Mouse (Mus musculus) small intestine, adult 2 months (tissue): Measurements from ENCODE around the gene Olfr304.

Experiments used
- CTCF ChIP-seq: fragments of 200-500 bp; IDR thresholded peaks from 2 replicates; pipeline ENCODE4 v1.5.1; 2012; ENCODE audit warnings: low read depth, mild to moderate bottlenecking, control low read depth, inconsistent platforms, low read length, moderate library complexity, mixed read lengths; ENCODE audit not compliant: insufficient replicate concordance, insufficient read length; ENCODE audit errors: extremely low read depth
- POLR2A ChIP-seq: fragments of 200-500 bp; IDR thresholded peaks from 2 replicates; pipeline ENCODE4 v1.6.1; 2012; ENCODE audit warnings: low read depth, mild to moderate bottlenecking, control low read depth, inconsistent platforms, low read length, moderate library complexity

DNA sequence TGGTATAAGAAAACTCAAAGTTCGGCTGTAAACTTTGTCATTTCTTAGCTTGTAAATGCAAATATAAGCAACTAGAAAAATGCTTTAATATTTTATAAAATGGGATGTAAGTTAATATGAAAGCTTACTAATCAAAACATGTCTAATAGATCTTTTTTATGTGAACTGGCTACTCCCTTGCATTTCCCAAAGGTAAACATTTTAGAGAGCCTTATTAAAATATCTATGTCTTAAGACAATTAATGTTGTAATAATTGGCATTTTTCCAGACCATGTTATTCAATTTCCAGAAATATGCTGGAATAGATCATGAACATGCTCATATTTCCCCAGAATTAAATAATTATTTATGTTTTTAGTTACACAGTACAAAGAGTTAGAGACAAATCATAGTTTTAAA, 49.0 kb downstream of the Olfr304 start, which contains the start of gene Olfr307:
- TF ChIP-seq CTCF (no peak), POLR2A (no peak)
